Mouse (Mus musculus) megakaryocyte-erythroid progenitor cell, adult 5-6 weeks (primary cell): Measurements from ENCODE around the gene Irgm1. TPM values are rescaled to one million over a fixed set of nuclear protein-coding genes. Genes with fewer than 3 reads are reported as not detected.
"Not testable (repeated sequence)": the region's sequence is repeated elsewhere in the genome, so short reads cannot be mapped to it uniquely, and the experiment has no call there.

ENCODE experiments used
- ATAC-seq: replicated peaks from 2 replicates; pipeline ENCODE4 v1.8.0; 2016; ENCODE audit warnings: mild to moderate bottlenecking, inconsistent platforms; ENCODE audit not compliant: severe bottlenecking, poor library complexity, low FRiP score, low TSS enrichment
- total RNA-seq, 2 experiments: library from RNA; stranded (forward) in 1 of 2; stranded (reverse) in 1 of 2; fragments of 200-1000, 215-1000 nt in 1 of 2; fragments of >200 nt in 1 of 2; fragmentation: Nextera tagmentation in 1 of 2; gene quantifications; 2 replicates each; pipeline ENCODE4 v1.2.3; 2014 to 2017

Irgm1 gene
- total RNA-seq, 2 experiments from 2014 or later: 43.3 to 53.9 TPM

GRCm38 (mm10) chr11:48837310-48838180 lies 33.9 kb downstream of the Irgm1 start:
- peak; percentile 38 for ATAC-seq

DNA sequence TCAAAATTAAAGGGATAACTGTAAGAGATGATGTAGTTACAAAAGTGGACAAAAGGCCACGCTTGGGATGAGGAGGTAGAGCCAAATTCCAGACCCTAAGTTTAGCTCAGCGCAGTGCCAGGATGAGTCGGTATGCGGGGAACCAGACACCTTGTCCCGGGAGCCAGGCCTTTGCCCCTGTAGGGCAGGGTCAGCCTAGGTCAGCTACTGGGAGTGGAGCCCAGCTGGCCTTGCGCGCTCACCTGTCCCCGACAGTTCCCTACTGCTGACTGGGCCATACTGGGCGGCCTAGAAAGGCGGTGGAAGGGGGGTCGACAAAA lies 34.5 kb downstream of the Irgm1 start:
- ATAC-seq: no peak

GRCm38 (mm10) chr11:48835923-48836322 lies 35.6 kb downstream of the Irgm1 start:
- no peak for ATAC-seq

GRCm38 (mm10) chr11:48833731-48834639 lies 37.5 kb downstream of the Irgm1 start:
- ATAC-seq: peak; percentile 74

DNA sequence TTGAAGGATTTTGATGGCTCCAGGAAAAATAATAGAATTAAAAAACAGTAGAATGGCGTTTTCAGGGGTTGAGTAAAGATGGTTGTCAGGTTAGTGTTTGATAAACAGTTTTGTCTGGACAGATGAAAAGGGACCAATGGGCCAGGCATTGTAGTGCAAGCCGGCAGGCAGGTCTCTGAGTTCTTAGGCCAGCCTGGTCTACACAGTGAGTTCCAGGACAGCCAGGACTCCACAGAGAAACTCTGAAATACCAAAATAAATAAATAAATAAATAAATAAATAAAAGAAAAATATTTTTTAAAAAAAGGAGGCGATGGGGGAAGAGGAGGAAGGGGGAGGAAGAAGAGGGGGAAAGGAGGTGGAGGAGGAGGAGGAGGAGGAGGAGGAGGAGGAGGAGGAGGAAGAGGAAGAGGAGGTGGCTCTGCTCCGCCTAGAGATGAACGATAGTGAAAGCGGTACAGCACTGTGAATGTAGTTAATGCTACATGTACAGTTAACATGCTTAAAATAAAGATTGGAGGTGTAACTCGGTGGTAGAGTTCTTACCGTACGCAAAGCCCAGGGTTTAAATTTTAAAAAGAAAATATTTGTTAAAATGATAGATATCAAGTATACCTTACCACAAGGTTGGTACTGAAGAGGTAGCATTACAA lies 38.3 kb downstream of the Irgm1 start:
- 0 out of 2 replicates have a peak, but pooled peaks have one; percentile 24 for ATAC-seq

- ATAC-seq: no peak
These were observed 40.2 kb downstream of the Irgm1 start for GRCm38 (mm10) chr11:48831273-48831672.

- ATAC-seq: no peak
These were observed 41.2 kb downstream of the Irgm1 start for GRCm38 (mm10) chr11:48830279-48830678.

GRCm38 (mm10) chr11:48827926-48828325 lies 43.6 kb downstream of the Irgm1 start:
- no peak for ATAC-seq

- ATAC-seq: no peak
These were observed 44.8 kb downstream of the Irgm1 start for GRCm38 (mm10) chr11:48826752-48827096.

GRCm38 (mm10) chr11:48825979-48826751 lies 45.3 kb downstream of the Irgm1 start, which contains the start of the genes Trim7 and Gm12184:
Gene Trim7 (plus strand): TSS chr11:48826140.
Gene Gm12184 (minus strand): TSS chr11:48826655.
- peak; percentile 47 for ATAC-seq

- ATAC-seq: 0 out of 2 replicates have a peak, but pooled peaks have one; percentile 15
These were observed 47.1 kb downstream of the Irgm1 start for GRCm38 (mm10) chr11:48824311-48824830.

GRCm38 (mm10) chr11:48823536-48823972 lies 47.9 kb downstream of the Irgm1 start:
- ATAC-seq: peak; percentile 75

DNA sequence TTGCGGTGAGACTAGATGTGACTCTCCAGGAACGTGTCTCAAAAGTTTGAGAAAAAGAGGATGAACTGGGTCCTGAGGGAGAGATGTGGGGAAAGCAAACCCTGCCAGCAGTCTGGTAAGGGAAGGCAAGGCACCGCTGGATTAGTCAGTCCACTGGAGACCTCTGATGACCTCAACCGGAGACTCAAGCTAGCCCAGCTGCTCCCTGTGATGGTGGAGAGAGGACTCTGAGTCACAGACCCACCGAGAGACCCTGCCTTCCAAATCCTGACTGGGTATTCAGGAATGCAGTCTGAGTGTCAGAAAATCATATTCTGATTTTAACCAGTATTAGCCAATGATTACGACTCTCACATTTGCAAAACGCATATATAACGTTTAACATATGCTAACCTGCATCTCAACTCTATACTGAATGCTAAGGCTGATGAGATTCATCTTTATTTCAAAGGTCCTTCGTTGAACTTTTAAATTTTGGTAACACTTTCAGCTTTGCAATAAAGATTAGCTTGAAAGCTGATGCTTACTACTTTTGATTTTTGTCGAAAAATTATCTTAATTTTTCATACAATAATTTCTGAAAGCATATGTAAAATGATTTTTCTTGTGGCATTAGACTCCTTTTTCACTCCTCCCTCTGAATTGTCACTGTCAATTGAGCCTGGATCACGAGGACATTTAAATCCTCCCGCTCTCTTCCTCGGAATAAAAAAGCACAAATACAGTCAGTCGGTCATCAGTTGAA lies 48.5 kb downstream of the Irgm1 start:
- ATAC-seq: no peak

- not testable (repeated sequence) for ATAC-seq
These were observed 50.2 kb downstream of the Irgm1 start for GRCm38 (mm10) chr11:48821299-48821698.

- no peak for ATAC-seq
These were observed 51.2 kb downstream of the Irgm1 start for GRCm38 (mm10) chr11:48820308-48820674.

GRCm38 (mm10) chr11:48819614-48820307 lies 51.7 kb downstream of the Irgm1 start:
- ATAC-seq: no peak

DNA sequence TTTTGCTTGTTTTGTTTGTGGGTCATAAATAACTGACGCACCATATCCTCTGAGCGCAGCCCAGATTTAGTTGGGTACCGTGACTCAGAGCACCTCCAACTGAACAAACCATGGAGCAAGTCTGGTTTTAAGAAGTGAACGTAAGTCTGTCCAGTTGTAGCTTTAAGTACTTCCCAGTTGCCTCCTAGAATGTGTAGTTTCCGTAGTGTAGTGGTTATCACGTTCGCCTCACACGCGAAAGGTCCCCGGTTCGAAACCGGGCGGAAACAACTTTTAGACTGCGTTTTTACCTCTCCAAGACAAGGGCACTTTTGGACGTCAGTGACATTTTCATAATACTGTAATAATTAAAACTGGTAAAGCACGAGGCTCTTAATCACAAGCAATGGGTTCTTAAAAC lies 53.1 kb downstream of the Irgm1 start:
- ATAC-seq: peak; percentile 28; the same call in 1 of the 2 replicates

DNA sequence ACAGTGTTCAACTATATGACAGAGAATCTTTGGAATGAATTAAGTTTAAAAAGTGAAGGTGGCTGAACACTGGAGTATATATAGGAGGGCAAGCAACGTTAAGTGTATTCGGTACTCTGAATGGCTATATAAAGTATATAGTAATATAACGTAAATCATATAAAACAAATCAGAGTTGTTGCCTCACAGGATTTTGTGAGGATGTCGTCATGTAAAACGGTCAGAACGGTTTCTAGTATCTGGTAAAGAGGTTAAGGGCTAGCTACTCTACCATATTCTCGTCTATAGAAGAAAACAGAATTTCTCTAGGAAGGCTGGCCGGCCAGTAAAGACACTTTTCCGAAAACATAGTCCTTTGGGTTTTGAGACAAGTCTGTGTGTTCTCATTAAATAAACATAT lies 53.7 kb downstream of the Irgm1 start:
- ATAC-seq: no peak
